Mouse (Mus musculus) stomach, embryonic 16.5 days (tissue): ENCODE measurements at regions not wholly inside any gene's neighbourhood (a gene's known extent, or its start where the extent isn't known, plus 50 kb on each side); places are given as distances from the start of the nearest gene placed in this dataset.
"Not testable (repeated sequence)": the region's sequence is repeated elsewhere in the genome, so short reads cannot be mapped to it uniquely, and the experiment has no call there.

Experiments used
- ATAC-seq: fragments of 200-750 bp; cut with Nextera tagmentation; 2 replicates; pipeline ENCODE4 v1.8.0; 2017; ENCODE audit warnings: moderate number of reproducible peaks, moderate TSS enrichment; ENCODE audit not compliant: insufficient read depth, low FRiP score
- H3K27ac ChIP-seq: fragments of 300-500 bp; sonication (generic); 2 replicates; pipeline ENCODE4 v1.5.1; 2014; ENCODE audit warnings: low read length
- H3K27me3 ChIP-seq: fragments of 300-500 bp; sonication (generic); 2 replicates; pipeline ENCODE4 v1.6.1; 2014; ENCODE audit warnings: low read length, control low read depth, mixed read lengths; ENCODE audit not compliant: control insufficient read depth, insufficient read depth
- H3K36me3 ChIP-seq: fragments of 300-500 bp; sonication (generic); 2 replicates; pipeline ENCODE4 v1.6.1; 2014; ENCODE audit warnings: low read length; ENCODE audit not compliant: control insufficient read depth, insufficient read depth
- H3K4me1 ChIP-seq: fragments of 300-500 bp; sonication (generic); 2 replicates; pipeline ENCODE4 v1.6.1; 2014; ENCODE audit warnings: low read length, control low read depth, mixed read lengths; ENCODE audit not compliant: control insufficient read depth, insufficient read depth
- H3K4me2 ChIP-seq: fragments of 300-500 bp; sonication (generic); 2 replicates; pipeline ENCODE4 v1.6.1; 2014; ENCODE audit warnings: low read depth, low read length, mixed read lengths
- H3K4me3 ChIP-seq: fragments of 300-500 bp; sonication (generic); replicated peaks from 2 replicates; pipeline ENCODE4 v1.5.1; 2014; ENCODE audit warnings: mild to moderate bottlenecking, low read length
- H3K9ac ChIP-seq: fragments of 300-500 bp; sonication (generic); 2 replicates; pipeline ENCODE4 v1.6.1; 2014; ENCODE audit warnings: low read length
- H3K9me3 ChIP-seq: fragments of 300-500 bp; sonication (generic); replicated peaks from 2 replicates; pipeline ENCODE4 v1.6.1; 2016; ENCODE audit warnings: low read length, control low read depth; ENCODE audit not compliant: control insufficient read depth
- WGBS: fragments of 180-500 bp; shearing (Covaris S2); extraction: QIAGEN DNeasy Blood & Tissue Kit; methylation state at CpG from one replicate; pipeline ENCODE4 v1.1.7; 2014; 5-methylcytosine and 5-hydroxymethylcytosine counted together

DNA sequence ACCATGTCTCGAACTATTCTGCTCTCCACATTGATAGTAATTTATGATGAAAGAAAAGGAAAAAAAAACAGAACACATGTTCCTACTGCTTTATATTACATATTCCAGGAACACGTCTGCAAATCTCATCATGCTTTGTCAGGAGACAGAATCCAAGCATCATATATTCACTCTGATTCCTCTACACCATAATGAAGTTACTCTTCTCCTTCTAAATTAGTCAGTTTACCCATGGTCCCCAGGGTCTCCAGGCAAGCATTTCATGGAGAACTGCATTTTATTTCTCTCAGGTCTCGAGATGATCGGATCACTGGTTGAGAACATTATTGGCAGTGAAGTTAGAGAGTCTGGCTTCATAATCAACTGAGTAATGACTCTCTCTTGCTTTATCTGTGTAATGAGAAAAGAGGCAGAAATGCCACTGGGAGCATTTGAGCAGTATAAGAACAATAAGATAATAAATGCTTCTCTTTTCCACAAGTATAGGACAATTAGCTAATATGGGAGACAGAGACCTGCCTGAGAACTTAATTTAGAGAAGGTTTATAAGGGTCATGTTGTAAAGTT is 97.8 kb upstream of the Prl start:
- no peak overlapping the region for H3K4me2 ChIP-seq
- no peaks in the 10 kb centered on the region for H3K36me3 ChIP-seq
- H3K4me1 ChIP-seq = no peaks in the 10 kb centered on the region
- WGBS = 83% methylated on average over 4 of the region's 4 CpGs
- H3K9me3 ChIP-seq = no peaks in the 10 kb centered on the region
- no peaks in the 10 kb centered on the region for H3K27me3 ChIP-seq
- no peak overlapping the region for H3K9ac ChIP-seq
- no peak for ATAC-seq
- no peak overlapping the region for H3K27ac ChIP-seq
- H3K4me3 ChIP-seq = no peak overlapping the region

DNA sequence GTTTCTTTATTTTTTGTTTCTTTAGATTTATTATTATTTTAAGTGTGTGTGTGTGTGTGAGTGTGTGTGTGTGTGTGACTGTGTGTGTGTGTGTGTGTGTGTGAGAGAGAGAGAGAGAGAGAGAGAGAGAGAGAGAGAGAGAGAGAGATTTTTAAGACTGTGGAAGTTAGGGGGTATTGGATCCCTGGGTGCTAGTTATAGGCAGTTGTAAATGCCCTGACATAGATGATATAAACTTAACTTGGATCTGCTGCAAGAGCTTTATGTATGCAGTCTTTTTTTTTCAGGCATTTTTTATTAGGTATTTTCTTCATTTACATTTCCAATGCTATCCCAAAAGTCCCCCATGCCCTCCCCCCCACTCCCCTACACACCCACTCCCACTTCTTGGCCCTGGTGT is 96.8 kb upstream of the Prl start:
- not testable (repeated sequence) for H3K9ac ChIP-seq, H3K4me2 ChIP-seq, H3K36me3 ChIP-seq, H3K4me1 ChIP-seq, H3K4me3 ChIP-seq, ATAC-seq, H3K27ac ChIP-seq, H3K9me3 ChIP-seq, H3K27me3 ChIP-seq

DNA sequence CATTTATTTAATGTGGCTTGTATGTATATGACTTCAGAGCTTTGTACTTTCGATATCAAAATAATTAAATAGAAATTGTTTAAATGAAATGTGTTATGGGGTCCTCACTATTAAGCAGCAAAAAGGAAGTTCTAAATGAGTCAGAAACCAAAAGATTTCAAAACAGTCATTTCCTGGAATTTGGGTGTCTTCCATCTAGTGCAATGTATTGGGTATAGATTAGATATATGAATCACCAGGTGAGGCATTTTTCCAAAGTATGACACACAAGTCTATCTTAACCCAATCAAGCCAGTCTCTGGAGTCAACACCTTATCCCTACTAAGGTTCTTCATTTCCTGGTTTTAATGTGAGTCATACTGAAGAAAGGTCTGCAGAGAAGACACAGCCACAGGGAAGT is 81.3 kb upstream of the Prl start:
- Histone ChIP-seq H3K27ac (no peak overlapping the region), H3K4me1 (no peaks in the 10 kb centered on the region), H3K4me2 (no peak overlapping the region), H3K9ac (no peak overlapping the region), H3K27me3 (no peaks in the 10 kb centered on the region), H3K4me3 (no peak overlapping the region), H3K9me3 (no peaks in the 10 kb centered on the region), H3K36me3 (no peaks in the 10 kb centered on the region)
- 86% methylated on average over 1 of the region's 1 CpGs for WGBS
- ATAC-seq = no peak

- no peak for ATAC-seq
- WGBS = 51% methylated on average over 1 of the region's 1 CpGs
Measured at GRCm38 (mm10) chr13:26980475-26980874, 76.9 kb upstream of the Prl start.

More at GRCm38 (mm10) chr13:26980475-26980874, 76.9 kb upstream of the Prl start:
- Histone ChIP-seq H3K9ac (no peak overlapping the region), H3K36me3 (no peaks in the 10 kb centered on the region), H3K9me3 (no peaks in the 10 kb centered on the region), H3K4me1 (no peaks in the 10 kb centered on the region), H3K4me2 (no peak overlapping the region), H3K27me3 (no peaks in the 10 kb centered on the region), H3K27ac (no peak overlapping the region), H3K4me3 (no peak overlapping the region)
